Mouse (Mus musculus) small intestine, adult 2 months (tissue): Measurements from ENCODE around the gene Accs. TPM values are rescaled to one million over a fixed set of nuclear protein-coding genes. Genes with fewer than 3 reads are reported as not detected.

Source experiments
- H3K27ac ChIP-seq: fragments of 200-500 bp; 2 replicates; pipeline ENCODE4 v1.5.1; 2012; ENCODE audit warnings: low read depth, low read length, control low read depth, inconsistent platforms; ENCODE audit not compliant: insufficient read depth
- H3K27me3 ChIP-seq: fragments of 200-500 bp; 2 replicates; pipeline ENCODE4 v1.6.1; 2012; ENCODE audit warnings: mild to moderate bottlenecking, moderate library complexity, low read length, inconsistent platforms; ENCODE audit not compliant: control insufficient read depth, insufficient read depth
- H3K36me3 ChIP-seq: fragments of 200-500 bp; 2 replicates; pipeline ENCODE4 v1.6.1; 2012; ENCODE audit warnings: mild to moderate bottlenecking, low read length, control low read depth, inconsistent platforms; ENCODE audit not compliant: control insufficient read depth, insufficient read depth
- H3K4me1 ChIP-seq: fragments of 200-500 bp; 2 replicates; pipeline ENCODE4 v1.6.1; 2012; ENCODE audit warnings: low read length, inconsistent platforms, mixed read lengths; ENCODE audit not compliant: control insufficient read depth, insufficient read depth, insufficient read length
- H3K4me3 ChIP-seq: fragments of 200-500 bp; 2 replicates; pipeline ENCODE4 v1.5.1; 2012; ENCODE audit warnings: low read depth, mild to moderate bottlenecking, control low read depth, inconsistent platforms, low read length, moderate library complexity
- CTCF ChIP-seq: fragments of 200-500 bp; IDR thresholded peaks from 2 replicates; pipeline ENCODE4 v1.5.1; 2012; ENCODE audit warnings: low read depth, mild to moderate bottlenecking, control low read depth, inconsistent platforms, low read length, moderate library complexity, mixed read lengths; ENCODE audit not compliant: insufficient replicate concordance, insufficient read length; ENCODE audit errors: extremely low read depth
- POLR2A ChIP-seq: fragments of 200-500 bp; IDR thresholded peaks from 2 replicates; pipeline ENCODE4 v1.6.1; 2012; ENCODE audit warnings: low read depth, mild to moderate bottlenecking, control low read depth, inconsistent platforms, low read length, moderate library complexity
- WGBS: fragments of 180-500 bp; shearing (Covaris S2); methylation state at CpG from one replicate; pipeline ENCODE4 v1.1.7; 2018; 5-methylcytosine and 5-hydroxymethylcytosine counted together
- polyA plus RNA-seq: library from polyadenylated mRNA; depleted of rRNA; stranded (reverse); fragments of >200 nt; gene quantifications from 2 replicates; pipeline ENCODE4 v1.2.3, GENCODE M21; 2012; rRNA removed

Accs gene
- polyA plus RNA-seq, 1 experiment = 6.2 TPM

- no peak for TF ChIP-seq CTCF
- no peak for TF ChIP-seq POLR2A
- WGBS = 51% methylated on average over 2 of the region's 2 CpGs
- Histone ChIP-seq H3K4me1 (peaks cover 4% of the 10 kb centered on the region; the same call in 1 of the 2 replicates), H3K36me3 (peaks cover 5% of the 10 kb centered on the region), H3K27me3 (no peaks in the 10 kb centered on the region), H3K4me3 (no peak overlapping the region), H3K27ac (no peak overlapping the region)
These were observed 64.3 kb downstream of the Accs start for GRCm38 (mm10) chr2:93785432-93785798.

GRCm38 (mm10) chr2:93784721-93785431 lies 64.9 kb downstream of the Accs start:
- Histone ChIP-seq H3K27ac (no peak overlapping the region), H3K36me3 (peaks cover 5% of the 10 kb centered on the region), H3K27me3 (no peaks in the 10 kb centered on the region), H3K4me3 (no peak overlapping the region), H3K4me1 (peaks cover 4% of the 10 kb centered on the region; the same call in 1 of the 2 replicates)
- 53% methylated on average over 12 of the region's 12 CpGs for WGBS
- TF ChIP-seq POLR2A (no peak), CTCF (peak; percentile 2; the same call in 1 of the 2 replicates)

GRCm38 (mm10) chr2:93783926-93784539 lies 65.7 kb downstream of the Accs start:
- no peaks in the 10 kb centered on the region for H3K27me3 ChIP-seq
- H3K4me1 ChIP-seq = peaks cover 4% of the 10 kb centered on the region; the same call in 1 of the 2 replicates
- H3K36me3 ChIP-seq = peaks cover 5% of the 10 kb centered on the region; the same call in 1 of the 2 replicates
- no peak for TF ChIP-seq CTCF
- 87% methylated on average over 9 of the region's 9 CpGs for WGBS
- H3K4me3 ChIP-seq = no peak overlapping the region
- H3K27ac ChIP-seq = no peak overlapping the region

Other genes starting within 250 kb of the Accs start
- 0.01 TPM in 1 of 2 replicates, not detected in the other for gene Alx4, start 207.6 kb downstream of the Accs start, polyA plus RNA-seq
- 15.7 and 28.6 TPM in 2 replicates for gene Ext2, start 27.4 kb downstream of the Accs start, polyA plus RNA-seq
- gene Accsl, start 19.2 kb upstream of the Accs start, polyA plus RNA-seq = not detected in 2 replicates
- 49.5 and 51.3 TPM in 2 replicates for gene Gm13889, start 107.3 kb upstream of the Accs start, polyA plus RNA-seq
- gene Gm27027, start 146.4 kb upstream of the Accs start, polyA plus RNA-seq = 0.42 and 1.2 TPM in 2 replicates
- gene Alkbh3, start 160.9 kb upstream of the Accs start, polyA plus RNA-seq = 19.7 and 28.2 TPM in 2 replicates